Mouse (Mus musculus): ENCODE data around the gene Tmem163.

GRCm38 (mm10) chr1:127441736-127442135 lies 237.6 kb downstream of the Tmem163 start:
- no peak for TF ChIP-seq ZNF384 (IDR thresholded peaks at IDR 0.05; ENCODE audit: low read depth, low read length)
- peak in 1 of 2 experiments; percentile 52; a peak in 2 of 4 replicates for TF ChIP-seq CTCF (conservative IDR thresholded peaks at IDR 0.05 in 1 of 2, IDR thresholded peaks at IDR 0.05 in 1 of 2; ENCODE audit: low read depth in 2 of 2, low read length in 2 of 2)
- no peak for TF ChIP-seq EP300 (IDR thresholded peaks at IDR 0.05; ENCODE audit: low read length)
- TF ChIP-seq USF1 (IDR thresholded peaks at IDR 0.05; ENCODE audit: low read depth, low read length): no peak
- no peak for TF ChIP-seq TBP (conservative IDR thresholded peaks at IDR 0.05; ENCODE audit: low read depth, low read length)
- TF ChIP-seq USF2 (conservative IDR thresholded peaks at IDR 0.05; ENCODE audit: low read depth, low read length): no peak
- no peak for TF ChIP-seq MYC (IDR thresholded peaks at IDR 0.05; ENCODE audit: low read depth, low read length)
- no peak for TF ChIP-seq NELFE (IDR thresholded peaks at IDR 0.05; ENCODE audit: low read depth, low read length)
- peak; percentile 60 for TF ChIP-seq SMC3 (IDR thresholded peaks at IDR 0.05; ENCODE audit: low read depth, low read length)
